Mouse (Mus musculus) stomach, embryonic 14.5 days (tissue): ENCODE measurements at regions not wholly inside any gene's neighbourhood (a gene's known extent, or its start where the extent isn't known, plus 50 kb on each side); places are given as distances from the start of the nearest gene placed in this dataset.

Source experiments
- ATAC-seq: fragments of 200-750 bp; cut with Nextera tagmentation; 2 replicates; pipeline ENCODE4 v1.8.0; 2017; ENCODE audit warnings: low read depth, moderate TSS enrichment; ENCODE audit not compliant: insufficient number of reproducible peaks, insufficient read depth, low FRiP score
- H3K27ac ChIP-seq: fragments of 300-500 bp; sonication (generic); 2 replicates; pipeline ENCODE4 v1.5.1; 2014; ENCODE audit warnings: mild to moderate bottlenecking, low read length, moderate library complexity, mixed read lengths
- H3K27me3 ChIP-seq: fragments of 300-500 bp; sonication (generic); 2 replicates; pipeline ENCODE4 v1.6.1; 2014; ENCODE audit warnings: low read length, control low read depth, mixed read lengths; ENCODE audit not compliant: control insufficient read depth, insufficient read depth
- H3K36me3 ChIP-seq: fragments of 300-500 bp; sonication (generic); 2 replicates; pipeline ENCODE4 v1.6.1; 2014; ENCODE audit warnings: mild to moderate bottlenecking, control low read depth, low read length, moderate library complexity, mixed read lengths; ENCODE audit not compliant: control insufficient read depth, insufficient read depth
- H3K4me1 ChIP-seq: fragments of 300-500 bp; sonication (generic); 2 replicates; pipeline ENCODE4 v1.6.1; 2014; ENCODE audit warnings: low read length, control low read depth, mixed read lengths; ENCODE audit not compliant: control insufficient read depth, insufficient read depth
- H3K4me2 ChIP-seq: fragments of 300-500 bp; sonication (generic); replicated peaks from 2 replicates; pipeline ENCODE4 v1.6.1; 2014; ENCODE audit warnings: low read depth, low read length, control low read depth
- H3K4me3 ChIP-seq: fragments of 300-500 bp; sonication (generic); 2 replicates; pipeline ENCODE4 v1.5.1; 2014; ENCODE audit warnings: low read depth, low read length, control low read depth
- H3K9ac ChIP-seq: fragments of 300-500 bp; sonication (generic); replicated peaks from 2 replicates; pipeline ENCODE4 v1.6.1; 2014; ENCODE audit warnings: low read depth, mild to moderate bottlenecking, control low read depth, low read length, moderate library complexity, mixed read lengths
- H3K9me3 ChIP-seq: fragments of 300-500 bp; sonication (generic); 2 replicates; pipeline ENCODE4 v1.6.1; 2016; ENCODE audit warnings: low read depth, low read length, control low read depth; ENCODE audit not compliant: control insufficient read depth
- WGBS: fragments of 180-500 bp; shearing (Covaris S2); extraction: QIAGEN DNeasy Blood & Tissue Kit; methylation state at CpG from one replicate; pipeline ENCODE4 v1.1.7; 2014; 5-methylcytosine and 5-hydroxymethylcytosine counted together

- WGBS, result 87% methylated on average over 8 of the region's 8 CpGs
- Histone ChIP-seq H3K27ac (no peak overlapping the region), H3K4me2 (no peak overlapping the region), H3K27me3 (no peaks in the 10 kb centered on the region), H3K4me3 (no peak overlapping the region), H3K9ac (no peak overlapping the region), H3K36me3 (no peaks in the 10 kb centered on the region), H3K9me3 (no peaks in the 10 kb centered on the region), H3K4me1 (peaks cover 4% of the 10 kb centered on the region; the same call in 1 of the 2 replicates)
- no peak for ATAC-seq
Measured at GRCm38 (mm10) chr19:57541693-57542314, 69.0 kb upstream of the Atrnl1 start.

GRCm38 (mm10) chr19:57542506-57542905 is 68.3 kb upstream of the Atrnl1 start:
- ATAC-seq, result no peak
- 93% methylated on average over 5 of the region's 5 CpGs for WGBS
- no peaks in the 10 kb centered on the region for H3K36me3 ChIP-seq
- no peak overlapping the region for H3K9ac ChIP-seq
- H3K27me3 ChIP-seq, result no peaks in the 10 kb centered on the region
- H3K9me3 ChIP-seq, result no peaks in the 10 kb centered on the region
- no peak overlapping the region for H3K4me3 ChIP-seq
- no peak overlapping the region for H3K4me2 ChIP-seq
- peaks cover 4% of the 10 kb centered on the region; the same call in 1 of the 2 replicates for H3K4me1 ChIP-seq
- H3K27ac ChIP-seq, result no peak overlapping the region

GRCm38 (mm10) chr19:57543681-57544214 is 67.1 kb upstream of the Atrnl1 start:
- WGBS, result 21% methylated on average over 13 of the region's 13 CpGs
- Histone ChIP-seq H3K9ac (no peak overlapping the region), H3K4me3 (peak overlapping the region; percentile 4; the same call in 1 of the 2 replicates), H3K4me1 (peaks cover 4% of the 10 kb centered on the region; the same call in 1 of the 2 replicates), H3K4me2 (no peak overlapping the region; the same call in 1 of the 2 replicates), H3K27me3 (no peaks in the 10 kb centered on the region), H3K36me3 (no peaks in the 10 kb centered on the region), H3K9me3 (no peaks in the 10 kb centered on the region), H3K27ac (no peak overlapping the region)
- no peak for ATAC-seq

GRCm38 (mm10) chr19:57544229-57544879 is 66.5 kb upstream of the Atrnl1 start:
- Histone ChIP-seq H3K27me3 (no peaks in the 10 kb centered on the region), H3K4me1 (peaks cover 4% of the 10 kb centered on the region; the same call in 1 of the 2 replicates), H3K9me3 (no peaks in the 10 kb centered on the region), H3K27ac (no peak overlapping the region), H3K4me3 (no peak overlapping the region), H3K36me3 (no peaks in the 10 kb centered on the region), H3K9ac (no peak overlapping the region), H3K4me2 (no peak overlapping the region)
- ATAC-seq, result no peak
- WGBS, result 83% methylated on average over 17 of the region's 17 CpGs

GRCm38 (mm10) chr19:57545071-57545470 is 65.8 kb upstream of the Atrnl1 start:
- H3K4me1 ChIP-seq, result peaks cover 4% of the 10 kb centered on the region; the same call in 1 of the 2 replicates
- H3K36me3 ChIP-seq, result no peaks in the 10 kb centered on the region
- H3K9me3 ChIP-seq, result no peaks in the 10 kb centered on the region
- no peak overlapping the region for H3K9ac ChIP-seq
- no peaks in the 10 kb centered on the region for H3K27me3 ChIP-seq
- H3K4me3 ChIP-seq, result no peak overlapping the region
- H3K27ac ChIP-seq, result no peak overlapping the region
- ATAC-seq, result no peak
- 74% methylated on average over 2 of the region's 2 CpGs for WGBS
- no peak overlapping the region for H3K4me2 ChIP-seq

- ATAC-seq, result no peak
- H3K9ac ChIP-seq, result no peak overlapping the region
- H3K27me3 ChIP-seq, result no peaks in the 10 kb centered on the region
- 71% methylated on average over 2 of the region's 2 CpGs for WGBS
- H3K4me1 ChIP-seq, result peaks cover 4% of the 10 kb centered on the region; the same call in 1 of the 2 replicates
- H3K27ac ChIP-seq, result no peak overlapping the region
- H3K4me3 ChIP-seq, result no peak overlapping the region
- H3K36me3 ChIP-seq, result no peaks in the 10 kb centered on the region
- no peak overlapping the region for H3K4me2 ChIP-seq
- no peaks in the 10 kb centered on the region for H3K9me3 ChIP-seq
Measured at GRCm38 (mm10) chr19:57546039-57546438, 64.8 kb upstream of the Atrnl1 start.

GRCm38 (mm10) chr19:57546519-57546918 is 64.3 kb upstream of the Atrnl1 start:
- Histone ChIP-seq H3K4me1 (peaks cover 4% of the 10 kb centered on the region; the same call in 1 of the 2 replicates), H3K4me2 (no peak overlapping the region), H3K9me3 (no peaks in the 10 kb centered on the region), H3K9ac (no peak overlapping the region), H3K36me3 (no peaks in the 10 kb centered on the region), H3K27me3 (no peaks in the 10 kb centered on the region), H3K27ac (no peak overlapping the region), H3K4me3 (no peak overlapping the region)
- no peak for ATAC-seq
- WGBS, result 86% methylated on average over 10 of the region's 10 CpGs

- Histone ChIP-seq H3K36me3 (no peaks in the 10 kb centered on the region), H3K27ac (no peak overlapping the region), H3K4me2 (no peak overlapping the region), H3K4me3 (no peak overlapping the region), H3K4me1 (peaks cover 4% of the 10 kb centered on the region; the same call in 1 of the 2 replicates), H3K9me3 (no peaks in the 10 kb centered on the region), H3K27me3 (no peaks in the 10 kb centered on the region), H3K9ac (no peak overlapping the region)
- WGBS, result 89% methylated on average over 11 of the region's 11 CpGs
- no peak for ATAC-seq
Measured at GRCm38 (mm10) chr19:57548093-57548492, 62.7 kb upstream of the Atrnl1 start.
